Mouse (Mus musculus) MEL (cell line): ENCODE measurements around the gene Moxd2. TPM values are rescaled to one million over a fixed set of nuclear protein-coding genes. Genes with fewer than 3 reads are reported as not detected.

ENCODE experiments used
- DNase-seq: peaks from one replicate; pipeline ENCODE4 v3.0.0; 2011; ENCODE audit warnings: low read depth, low spot score
- H3K27ac ChIP-seq: 2 replicates; pipeline ENCODE4 v1.5.1; 2012; ENCODE audit warnings: low read depth, mild to moderate bottlenecking, control low read depth, low read length, moderate library complexity; ENCODE audit not compliant: control insufficient read depth
- H3K27me3 ChIP-seq, 2 experiments: fragments of 150-350 bp in 1 of 2; sonication (generic) in 1 of 2; 2 replicates each; pipeline ENCODE4 v1.6.1; 2012; ENCODE audit warnings: low read length in 2 of 2, mild to moderate bottlenecking in 2 of 2, improper control_type of control experiment in 1 of 2, moderate library complexity in 1 of 2; ENCODE audit not compliant: insufficient read depth in 2 of 2, control insufficient read depth in 1 of 2
- H3K36me3 ChIP-seq, 2 experiments: 2 replicates each; pipeline ENCODE4 v1.6.1; 2012 to 2014; ENCODE audit warnings: low read length in 2 of 2, improper control_type of control experiment in 1 of 2, inconsistent platforms in 1 of 2, mild to moderate bottlenecking in 1 of 2; ENCODE audit not compliant: insufficient read depth in 2 of 2, control insufficient read depth in 1 of 2
- H3K4me1 ChIP-seq, 2 experiments: fragments of 150-350 bp in 1 of 2; sonication (generic) in 1 of 2; 2 replicates each; pipeline ENCODE4 v1.6.1; 2012; ENCODE audit warnings: low read length in 2 of 2, improper control_type of control experiment in 1 of 2, mild to moderate bottlenecking in 1 of 2; ENCODE audit not compliant: insufficient read depth in 2 of 2, control insufficient read depth in 1 of 2
- H3K4me3 ChIP-seq, 2 experiments: fragments of 150-350 bp in 1 of 2; sonication (generic) in 1 of 2; 2 replicates each; pipeline ENCODE4 v1.5.1; 2012; ENCODE audit warnings: low read depth in 2 of 2, low read length in 2 of 2, mild to moderate bottlenecking in 2 of 2, moderate library complexity in 2 of 2, control low read depth in 1 of 2, improper control_type of control experiment in 1 of 2; ENCODE audit not compliant: control insufficient read depth in 1 of 2, insufficient read depth in 1 of 2
- H3K79me2 ChIP-seq: 2 replicates; pipeline ENCODE4 v1.6.1; 2012; ENCODE audit warnings: mild to moderate bottlenecking, low read length, moderate library complexity; ENCODE audit not compliant: control insufficient read depth, poor library complexity, insufficient read depth
- H3K9ac ChIP-seq: 2 replicates; pipeline ENCODE4 v1.6.1; 2012; ENCODE audit warnings: low read depth, mild to moderate bottlenecking, control low read depth, low read length, moderate library complexity; ENCODE audit not compliant: control insufficient read depth, poor library complexity, severe bottlenecking
- H3K9me3 ChIP-seq: fragments of 150-350 bp; sonication (generic); replicated peaks from 2 replicates; pipeline ENCODE4 v1.6.1; 2012; ENCODE audit warnings: mild to moderate bottlenecking, low read length, improper control_type of control experiment, moderate library complexity; ENCODE audit not compliant: insufficient read depth
- CTCF ChIP-seq, 3 experiments: IDR thresholded peaks in 2 of 3; conservative IDR thresholded peaks in 1 of 3; 2 replicates each; pipeline ENCODE4 v1.5.1; 2011 to 2012; ENCODE audit warnings: low read length in 3 of 3, low read depth in 2 of 3, mild to moderate bottlenecking in 2 of 3, improper control_type of control experiment in 1 of 3, inconsistent platforms in 1 of 3, mixed read lengths in 1 of 3, moderate library complexity in 1 of 3; ENCODE audit not compliant: control insufficient read depth in 1 of 3, insufficient read depth in 1 of 3, poor library complexity in 1 of 3, severe bottlenecking in 1 of 3
- E2F4 ChIP-seq: IDR thresholded peaks from 2 replicates; pipeline ENCODE4 v1.6.1; 2011; ENCODE audit warnings: low read depth, low read length, improper control_type of control experiment, borderline replicate concordance
- KAT2A ChIP-seq: conservative IDR thresholded peaks from 2 replicates; pipeline ENCODE4 v1.6.1; 2012; ENCODE audit warnings: low read depth, low read length, improper control_type of control experiment, inconsistent platforms
- MAFK ChIP-seq: IDR thresholded peaks from 2 replicates; pipeline ENCODE4 v1.6.1; 2011; ENCODE audit warnings: low read depth, mild to moderate bottlenecking, low read length, improper control_type of control experiment, borderline replicate concordance
- MAX ChIP-seq: IDR thresholded peaks from 2 replicates; pipeline ENCODE4 v1.6.1; 2011; ENCODE audit warnings: low read length, improper control_type of control experiment
- MAZ ChIP-seq: IDR thresholded peaks from 2 replicates; pipeline ENCODE4 v1.6.1; 2012; ENCODE audit warnings: low read depth, mild to moderate bottlenecking, inconsistent platforms, low read length, improper control_type of control experiment
- MEF2A ChIP-seq: IDR thresholded peaks from 2 replicates; pipeline ENCODE4 v1.6.1; 2014; ENCODE audit warnings: low read depth, mild to moderate bottlenecking, inconsistent platforms, low read length, improper control_type of control experiment; ENCODE audit not compliant: poor library complexity, insufficient replicate concordance, severe bottlenecking; ENCODE audit errors: extremely low read depth
- MYB ChIP-seq: IDR thresholded peaks from 2 replicates; pipeline ENCODE4 v1.6.1; 2011; ENCODE audit warnings: mild to moderate bottlenecking, low read depth, low read length, improper control_type of control experiment
- POLR2AphosphoS5 ChIP-seq: IDR thresholded peaks from 2 replicates; pipeline ENCODE4 v1.6.1; 2012; ENCODE audit warnings: low read depth, borderline replicate concordance, mild to moderate bottlenecking, inconsistent platforms, low read length, moderate library complexity, mixed read lengths
- RAD21 ChIP-seq: IDR thresholded peaks from 2 replicates; pipeline ENCODE4 v1.6.1; 2011; ENCODE audit warnings: mild to moderate bottlenecking, low read depth, low read length, improper control_type of control experiment
- RCOR1 ChIP-seq: IDR thresholded peaks from 2 replicates; pipeline ENCODE4 v1.6.1; 2012; ENCODE audit warnings: low read depth, mild to moderate bottlenecking, inconsistent platforms, low read length, improper control_type of control experiment
- TCF12 ChIP-seq: IDR thresholded peaks from 2 replicates; pipeline ENCODE4 v1.6.1; 2014; ENCODE audit warnings: low read depth, mild to moderate bottlenecking, inconsistent platforms, low read length, improper control_type of control experiment, moderate library complexity
- UBTF ChIP-seq: IDR thresholded peaks from 2 replicates; pipeline ENCODE4 v1.6.1; 2012; ENCODE audit warnings: low read depth, mild to moderate bottlenecking, inconsistent platforms, low read length, improper control_type of control experiment, moderate library complexity, borderline replicate concordance; ENCODE audit not compliant: insufficient read depth
- ZKSCAN1 ChIP-seq: IDR thresholded peaks from 2 replicates; pipeline ENCODE4 v1.6.1; 2012; ENCODE audit warnings: low read depth, mild to moderate bottlenecking, inconsistent platforms, low read length, improper control_type of control experiment, moderate library complexity
- ZMIZ1 ChIP-seq: IDR thresholded peaks from 2 replicates; pipeline ENCODE4 v1.6.1; 2012; ENCODE audit warnings: low read depth, mild to moderate bottlenecking, inconsistent platforms, low read length, improper control_type of control experiment, moderate library complexity
- ZNF384 ChIP-seq: IDR thresholded peaks from 2 replicates; pipeline ENCODE4 v1.6.1; 2012; ENCODE audit warnings: low read depth, mild to moderate bottlenecking, inconsistent platforms, low read length, improper control_type of control experiment
- polyA plus RNA-seq, 2 experiments: library from polyadenylated mRNA; stranded (reverse) in 1 of 2; unstranded in 1 of 2; fragments of >175 nt in 1 of 2; fragments of >200 nt in 1 of 2; gene quantifications; 2 replicates each; pipeline versions ENCODE4 v1.2.1 to v1.2.4; 2012; ENCODE audit warnings: low replicate concordance in 2 of 2, low read depth in 1 of 2; ENCODE audit not compliant: insufficient read length in 2 of 2, insufficient read depth in 1 of 2, missing spikeins in 1 of 2
- total RNA-seq: library from RNA; depleted of rRNA; stranded (reverse); fragments of 300-350 nt; gene quantifications from 2 replicates; pipeline ENCODE4 v1.2.3, GENCODE M21; 2012; rRNA removed

Moxd2 gene
- total RNA-seq (not detected in 2 replicates), polyA plus RNA-seq (not detected)

GRCm38 (mm10) chr6:40887394-40887793 lies at the start of gene Moxd2:
Moxd2 (minus strand) TSS chr6:40887494.
- TF ChIP-seq RCOR1 (no peak), MAZ (no peak), CTCF (IDR thresholded peaks at IDR 0.05 in 2 of 3, conservative IDR thresholded peaks at IDR 0.05 in 1 of 3; ENCODE audit: control insufficient read depth in 1 of 3, insufficient read depth in 1 of 3, low read depth in 2 of 3, low read length in 3 of 3, poor library complexity in 1 of 3, severe bottlenecking in 1 of 3) (no peak), RAD21 (no peak), UBTF (no peak), MYB (no peak), ZKSCAN1 (no peak), KAT2A (no peak), ZMIZ1 (no peak), E2F4 (no peak), TCF12 (no peak), POLR2AphosphoS5 (no peak), ZNF384 (no peak), MEF2A (no peak), MAX (no peak)
- Histone ChIP-seq H3K27ac (no peak within 1 kb of the TSS), H3K4me3 (no peak within 1 kb of the TSS), H3K36me3 (no peaks in the 10 kb centered on the region), H3K79me2 (no peaks in the 10 kb centered on the region), H3K9me3 (no peaks in the 10 kb centered on the region), H3K27me3 (no peaks in the 10 kb centered on the region), H3K9ac (no peak within 1 kb of the TSS), H3K4me1 (no peaks in the 10 kb centered on the region)
- no peak for DNase-seq

- H3K9me3 ChIP-seq: no peaks in the 10 kb centered on the region
- no peaks in the 10 kb centered on the region for H3K27me3 ChIP-seq
- H3K36me3 ChIP-seq: no peaks in the 10 kb centered on the region
- no peak overlapping the region for H3K27ac ChIP-seq
- DNase-seq: no peak
- H3K4me1 ChIP-seq: no peaks in the 10 kb centered on the region
- peak; percentile 70 for TF ChIP-seq MAFK
- TF ChIP-seq UBTF: no peak
- H3K9ac ChIP-seq: no peak overlapping the region
- no peaks in the 10 kb centered on the region for H3K79me2 ChIP-seq
- H3K4me3 ChIP-seq: no peak overlapping the region
Measured at GRCm38 (mm10) chr6:40919954-40920353, 32.7 kb upstream of the Moxd2 start.
